Mouse (Mus musculus) midbrain, embryonic 12.5 days (tissue): ENCODE measurements around the gene Ankrd6. TPM values are rescaled to one million over a fixed set of nuclear protein-coding genes. Genes with fewer than 3 reads are reported as not detected.

ENCODE experiments used
- ATAC-seq: fragments of 200-750 bp; cut with Nextera tagmentation; 2 replicates; pipeline ENCODE4 v1.8.0; 2017; ENCODE audit warnings: low read depth, moderate TSS enrichment, moderate library complexity; ENCODE audit not compliant: low FRiP score
- H3K27ac ChIP-seq: fragments of 300-500 bp; sonication (generic); replicated peaks from 2 replicates; pipeline ENCODE4 v1.5.1; 2016; ENCODE audit warnings: mild to moderate bottlenecking
- H3K27me3 ChIP-seq: fragments of 300-500 bp; sonication (generic); 2 replicates; pipeline ENCODE4 v1.6.1; 2016; ENCODE audit warnings: mild to moderate bottlenecking
- H3K36me3 ChIP-seq: fragments of 300-500 bp; sonication (generic); 2 replicates; pipeline ENCODE4 v1.6.1; 2016
- H3K4me1 ChIP-seq: fragments of 300-500 bp; sonication (generic); 2 replicates; pipeline ENCODE4 v1.6.1; 2016
- H3K4me2 ChIP-seq: fragments of 300-500 bp; sonication (generic); replicated peaks from 2 replicates; pipeline ENCODE4 v1.6.1; 2016; ENCODE audit warnings: mild to moderate bottlenecking, moderate library complexity
- H3K4me3 ChIP-seq: fragments of 300-500 bp; sonication (generic); 2 replicates; pipeline ENCODE4 v1.5.1; 2016; ENCODE audit warnings: mild to moderate bottlenecking
- H3K9ac ChIP-seq: fragments of 300-500 bp; sonication (generic); replicated peaks from 2 replicates; pipeline ENCODE4 v1.6.1; 2016; ENCODE audit warnings: mild to moderate bottlenecking, moderate library complexity
- H3K9me3 ChIP-seq: fragments of 300-500 bp; sonication (generic); 2 replicates; pipeline ENCODE4 v1.6.1; 2016; ENCODE audit warnings: mild to moderate bottlenecking
- WGBS: fragments of 180-500 bp; shearing (Covaris S2); methylation state at CpG from one replicate; pipeline ENCODE4 v1.1.7; 2016; 5-methylcytosine and 5-hydroxymethylcytosine counted together
- polyA plus RNA-seq: library from polyadenylated mRNA; unstranded; fragments of >200 nt; fragmentation: Nextera tagmentation; extraction: Ambion mirVana; gene quantifications from 2 replicates; pipeline ENCODE4 v1.2.1, GENCODE M21; 2016

Gene Ankrd6
- polyA plus RNA-seq, 1 experiment from 2014 or later: 39.9 TPM

- peaks cover 14% of the 10 kb centered on the region for H3K4me1 ChIP-seq
- no peaks in the 10 kb centered on the region for H3K36me3 ChIP-seq
- no peaks in the 10 kb centered on the region for H3K27me3 ChIP-seq
- H3K9me3 ChIP-seq: no peaks in the 10 kb centered on the region
- H3K4me2 ChIP-seq: no peak overlapping the region
- no peak overlapping the region for H3K9ac ChIP-seq
- ATAC-seq: no peak
- WGBS: 52% methylated on average over 4 of the region's 4 CpGs
- H3K27ac ChIP-seq: no peak overlapping the region
- no peak overlapping the region for H3K4me3 ChIP-seq
These were observed 9.7 kb downstream of the Ankrd6 start for GRCm38 (mm10) chr4:32940984-32941383.

GRCm38 (mm10) chr4:32939964-32940363, 10.7 kb downstream of the Ankrd6 start:
- no peaks in the 10 kb centered on the region for H3K9me3 ChIP-seq
- H3K27ac ChIP-seq: no peak overlapping the region
- no peak for ATAC-seq
- no peaks in the 10 kb centered on the region for H3K27me3 ChIP-seq
- peaks cover 14% of the 10 kb centered on the region for H3K4me1 ChIP-seq
- H3K4me2 ChIP-seq: no peak overlapping the region
- 67% methylated on average over 5 of the region's 5 CpGs for WGBS
- H3K36me3 ChIP-seq: no peaks in the 10 kb centered on the region
- no peak overlapping the region for H3K4me3 ChIP-seq
- H3K9ac ChIP-seq: no peak overlapping the region

GRCm38 (mm10) chr4:32939521-32939920, 11.1 kb downstream of the Ankrd6 start:
- Histone ChIP-seq H3K4me1 (peaks cover 14% of the 10 kb centered on the region), H3K9me3 (no peaks in the 10 kb centered on the region), H3K4me2 (no peak overlapping the region), H3K4me3 (no peak overlapping the region), H3K9ac (no peak overlapping the region), H3K27me3 (no peaks in the 10 kb centered on the region), H3K27ac (no peak overlapping the region), H3K36me3 (no peaks in the 10 kb centered on the region)
- WGBS: 34% methylated on average over 4 of the region's 4 CpGs
- ATAC-seq: no peak

GRCm38 (mm10) chr4:32936762-32937341, 13.8 kb downstream of the Ankrd6 start:
- 76% methylated on average over 9 of the region's 9 CpGs for WGBS
- no peak for ATAC-seq
- H3K4me2 ChIP-seq: no peak overlapping the region

GRCm38 (mm10) chr4:32932056-32932455, 18.6 kb downstream of the Ankrd6 start:
- Histone ChIP-seq H3K27me3 (no peaks in the 10 kb centered on the region), H3K27ac (0 out of 2 replicates have a peak overlapping the region, but pooled peaks have one; percentile 5), H3K36me3 (no peaks in the 10 kb centered on the region), H3K4me3 (no peak overlapping the region), H3K9me3 (no peaks in the 10 kb centered on the region), H3K4me2 (no peak overlapping the region), H3K9ac (no peak overlapping the region), H3K4me1 (peaks cover 3% of the 10 kb centered on the region; the same call in 1 of the 2 replicates)
- no peak for ATAC-seq
- 66% methylated on average over 9 of the region's 9 CpGs for WGBS

More at GRCm38 (mm10) chr4:32936762-32937341, 13.8 kb downstream of the Ankrd6 start:
- H3K4me1 ChIP-seq: peaks cover 17% of the 10 kb centered on the region
- H3K36me3 ChIP-seq: no peaks in the 10 kb centered on the region
- no peaks in the 10 kb centered on the region for H3K9me3 ChIP-seq
- H3K27ac ChIP-seq: no peak overlapping the region
- no peak overlapping the region for H3K9ac ChIP-seq
- H3K4me3 ChIP-seq: no peak overlapping the region
- no peaks in the 10 kb centered on the region for H3K27me3 ChIP-seq

GRCm38 (mm10) chr4:32929750-32930149, 20.9 kb downstream of the Ankrd6 start:
- H3K4me2 ChIP-seq: no peak overlapping the region
- no peak overlapping the region for H3K9ac ChIP-seq
- H3K27ac ChIP-seq: no peak overlapping the region
- H3K4me1 ChIP-seq: peaks cover 3% of the 10 kb centered on the region; the same call in 1 of the 2 replicates
- no peak overlapping the region for H3K4me3 ChIP-seq
- no peak for ATAC-seq
- H3K27me3 ChIP-seq: no peaks in the 10 kb centered on the region
- no peaks in the 10 kb centered on the region for H3K9me3 ChIP-seq
- no peaks in the 10 kb centered on the region for H3K36me3 ChIP-seq
- 95% methylated on average over 5 of the region's 5 CpGs for WGBS

GRCm38 (mm10) chr4:32928692-32929448, 21.8 kb downstream of the Ankrd6 start:
- no peak overlapping the region for H3K4me2 ChIP-seq
- H3K4me3 ChIP-seq: no peak overlapping the region
- H3K9me3 ChIP-seq: no peaks in the 10 kb centered on the region
- H3K27me3 ChIP-seq: no peaks in the 10 kb centered on the region
- peaks cover 7% of the 10 kb centered on the region for H3K4me1 ChIP-seq
- ATAC-seq: no peak
- H3K36me3 ChIP-seq: no peaks in the 10 kb centered on the region
- no peak overlapping the region for H3K9ac ChIP-seq
- no peak overlapping the region for H3K27ac ChIP-seq
- 95% methylated on average over 13 of the region's 13 CpGs for WGBS

- Histone ChIP-seq H3K9me3 (no peaks in the 10 kb centered on the region), H3K36me3 (no peaks in the 10 kb centered on the region), H3K4me1 (peaks cover 42% of the 10 kb centered on the region), H3K4me3 (no peak overlapping the region), H3K27me3 (no peaks in the 10 kb centered on the region), H3K27ac (peak overlapping the region; percentile 96), H3K9ac (peak overlapping the region; percentile 52), H3K4me2 (peak overlapping the region; percentile 47)
- WGBS: 7% methylated on average over 9 of the region's 9 CpGs
- peak; percentile 58 for ATAC-seq
These were observed 26.7 kb downstream of the Ankrd6 start for GRCm38 (mm10) chr4:32923891-32924294.

- Histone ChIP-seq H3K4me1 (peaks cover 47% of the 10 kb centered on the region), H3K4me2 (peak overlapping the region; percentile 47), H3K27ac (peak overlapping the region; percentile 96), H3K4me3 (peak overlapping the region; percentile 30), H3K9ac (peak overlapping the region; percentile 52), H3K36me3 (no peaks in the 10 kb centered on the region), H3K9me3 (no peaks in the 10 kb centered on the region), H3K27me3 (no peaks in the 10 kb centered on the region)
- WGBS: 1% methylated on average over 10 of the region's 10 CpGs
- ATAC-seq: peak; percentile 95
These were observed 27.2 kb downstream of the Ankrd6 start for GRCm38 (mm10) chr4:32923436-32923835.

GRCm38 (mm10) chr4:32922871-32923270, 27.8 kb downstream of the Ankrd6 start:
- H3K27ac ChIP-seq: peak overlapping the region; percentile 96
- ATAC-seq: peak; percentile 60
- H3K9ac ChIP-seq: peak overlapping the region; percentile 52
- H3K9me3 ChIP-seq: no peaks in the 10 kb centered on the region
- H3K4me3 ChIP-seq: peak overlapping the region; percentile 30
- 53% methylated on average over 1 of the region's 1 CpGs for WGBS
- H3K27me3 ChIP-seq: no peaks in the 10 kb centered on the region
- H3K4me2 ChIP-seq: peak overlapping the region; percentile 47
- H3K4me1 ChIP-seq: peaks cover 53% of the 10 kb centered on the region
- no peaks in the 10 kb centered on the region for H3K36me3 ChIP-seq

- no peak for ATAC-seq
- Histone ChIP-seq H3K9me3 (no peaks in the 10 kb centered on the region), H3K9ac (peak overlapping the region; percentile 37; the same call in 1 of the 2 replicates), H3K4me3 (0 out of 2 replicates have a peak overlapping the region, but pooled peaks have one; percentile 9), H3K4me1 (peaks cover 69% of the 10 kb centered on the region), H3K36me3 (no peaks in the 10 kb centered on the region), H3K4me2 (peak overlapping the region; percentile 47), H3K27ac (peak overlapping the region; percentile 46; the same call in 1 of the 2 replicates), H3K27me3 (no peaks in the 10 kb centered on the region)
- WGBS: 68% methylated on average over 7 of the region's 7 CpGs
These were observed 29.8 kb downstream of the Ankrd6 start for GRCm38 (mm10) chr4:32920863-32921262.

GRCm38 (mm10) chr4:32918571-32918970, 32.1 kb downstream of the Ankrd6 start:
- Histone ChIP-seq H3K4me1 (peaks cover 65% of the 10 kb centered on the region), H3K9me3 (no peaks in the 10 kb centered on the region)
- no peak for ATAC-seq

More at GRCm38 (mm10) chr4:32918571-32918970, 32.1 kb downstream of the Ankrd6 start:
- no peaks in the 10 kb centered on the region for H3K27me3 ChIP-seq
- 49% methylated on average over 5 of the region's 5 CpGs for WGBS
- H3K27ac ChIP-seq: peak overlapping the region; percentile 58; the same call in 1 of the 2 replicates
- H3K4me2 ChIP-seq: peak overlapping the region; percentile 17; the same call in 1 of the 2 replicates
- H3K9ac ChIP-seq: 0 out of 2 replicates have a peak overlapping the region, but pooled peaks have one; percentile 24
- no peak overlapping the region for H3K4me3 ChIP-seq
- peaks cover 2% of the 10 kb centered on the region; the same call in 1 of the 2 replicates for H3K36me3 ChIP-seq
